Mouse (Mus musculus) MEL (cell line): Measurements from ENCODE around the gene Brd7. TPM values are rescaled to one million over a fixed set of nuclear protein-coding genes. Genes with fewer than 3 reads are reported as not detected.
A peak's percentile ranks its signal among the peaks of the same experiment; 100 is the strongest.

Experiments used
- DNase-seq: peaks from one replicate; pipeline ENCODE4 v3.0.0; 2011; ENCODE audit warnings: low read depth, low spot score
- H3K27ac ChIP-seq: 2 replicates; pipeline ENCODE4 v1.5.1; 2012; ENCODE audit warnings: low read depth, mild to moderate bottlenecking, control low read depth, low read length, moderate library complexity; ENCODE audit not compliant: control insufficient read depth
- H3K27me3 ChIP-seq, 2 experiments: fragments of 150-350 bp in 1 of 2; sonication (generic) in 1 of 2; 2 replicates each; pipeline ENCODE4 v1.6.1; 2012; ENCODE audit warnings: low read length in 2 of 2, mild to moderate bottlenecking in 2 of 2, improper control_type of control experiment in 1 of 2, moderate library complexity in 1 of 2; ENCODE audit not compliant: insufficient read depth in 2 of 2, control insufficient read depth in 1 of 2
- H3K36me3 ChIP-seq, 2 experiments: 2 replicates each; pipeline ENCODE4 v1.6.1; 2012 to 2014; ENCODE audit warnings: low read length in 2 of 2, improper control_type of control experiment in 1 of 2, inconsistent platforms in 1 of 2, mild to moderate bottlenecking in 1 of 2; ENCODE audit not compliant: insufficient read depth in 2 of 2, control insufficient read depth in 1 of 2
- H3K4me1 ChIP-seq, 2 experiments: fragments of 150-350 bp in 1 of 2; sonication (generic) in 1 of 2; 2 replicates each; pipeline ENCODE4 v1.6.1; 2012; ENCODE audit warnings: low read length in 2 of 2, improper control_type of control experiment in 1 of 2, mild to moderate bottlenecking in 1 of 2; ENCODE audit not compliant: insufficient read depth in 2 of 2, control insufficient read depth in 1 of 2
- H3K4me3 ChIP-seq, 2 experiments: fragments of 150-350 bp in 1 of 2; sonication (generic) in 1 of 2; 2 replicates each; pipeline ENCODE4 v1.5.1; 2012; ENCODE audit warnings: low read depth in 2 of 2, low read length in 2 of 2, mild to moderate bottlenecking in 2 of 2, moderate library complexity in 2 of 2, control low read depth in 1 of 2, improper control_type of control experiment in 1 of 2; ENCODE audit not compliant: control insufficient read depth in 1 of 2, insufficient read depth in 1 of 2
- H3K79me2 ChIP-seq: 2 replicates; pipeline ENCODE4 v1.6.1; 2012; ENCODE audit warnings: mild to moderate bottlenecking, low read length, moderate library complexity; ENCODE audit not compliant: control insufficient read depth, poor library complexity, insufficient read depth
- H3K9ac ChIP-seq: 2 replicates; pipeline ENCODE4 v1.6.1; 2012; ENCODE audit warnings: low read depth, mild to moderate bottlenecking, control low read depth, low read length, moderate library complexity; ENCODE audit not compliant: control insufficient read depth, poor library complexity, severe bottlenecking
- H3K9me3 ChIP-seq: fragments of 150-350 bp; sonication (generic); replicated peaks from 2 replicates; pipeline ENCODE4 v1.6.1; 2012; ENCODE audit warnings: mild to moderate bottlenecking, low read length, improper control_type of control experiment, moderate library complexity; ENCODE audit not compliant: insufficient read depth
- BHLHE40 ChIP-seq: IDR thresholded peaks from 2 replicates; pipeline ENCODE4 v1.6.1; 2012; ENCODE audit warnings: low read depth, mild to moderate bottlenecking, inconsistent platforms, low read length, improper control_type of control experiment, borderline replicate concordance
- CHD2 ChIP-seq: IDR thresholded peaks from 2 replicates; pipeline ENCODE4 v1.6.1; 2011; ENCODE audit warnings: low read length, improper control_type of control experiment
- EP300 ChIP-seq, 2 experiments: IDR thresholded peaks; 2 replicates each; pipeline ENCODE4 v1.6.1; 2011; ENCODE audit warnings: improper control_type of control experiment in 2 of 2, low read length in 2 of 2, low read depth in 1 of 2, mild to moderate bottlenecking in 1 of 2
- ETS1 ChIP-seq: IDR thresholded peaks from 2 replicates; pipeline ENCODE4 v1.6.1; 2012; ENCODE audit warnings: low read depth, mild to moderate bottlenecking, inconsistent platforms, low read length, improper control_type of control experiment, moderate library complexity
- GABPA ChIP-seq: IDR thresholded peaks from 2 replicates; pipeline ENCODE4 v1.6.1; 2012; ENCODE audit warnings: low read depth, mild to moderate bottlenecking, inconsistent platforms, low read length, improper control_type of control experiment, moderate library complexity
- GATA1 ChIP-seq: IDR thresholded peaks from 2 replicates; pipeline ENCODE4 v1.6.1; 2011; ENCODE audit warnings: low read depth, low read length, improper control_type of control experiment
- KAT2A ChIP-seq: conservative IDR thresholded peaks from 2 replicates; pipeline ENCODE4 v1.6.1; 2012; ENCODE audit warnings: low read depth, low read length, improper control_type of control experiment, inconsistent platforms
- MAFK ChIP-seq: IDR thresholded peaks from 2 replicates; pipeline ENCODE4 v1.6.1; 2011; ENCODE audit warnings: low read depth, mild to moderate bottlenecking, low read length, improper control_type of control experiment, borderline replicate concordance
- MEF2A ChIP-seq: IDR thresholded peaks from 2 replicates; pipeline ENCODE4 v1.6.1; 2014; ENCODE audit warnings: low read depth, mild to moderate bottlenecking, inconsistent platforms, low read length, improper control_type of control experiment; ENCODE audit not compliant: poor library complexity, insufficient replicate concordance, severe bottlenecking; ENCODE audit errors: extremely low read depth
- MXI1 ChIP-seq: IDR thresholded peaks from 2 replicates; pipeline ENCODE4 v1.6.1; 2011; ENCODE audit warnings: mild to moderate bottlenecking, low read depth, low read length, improper control_type of control experiment
- POLR2AphosphoS2 ChIP-seq: IDR thresholded peaks from 2 replicates; pipeline ENCODE4 v1.6.1; 2011; ENCODE audit warnings: low read length, improper control_type of control experiment
- SIN3A ChIP-seq: IDR thresholded peaks from 2 replicates; pipeline ENCODE4 v1.6.1; 2012; ENCODE audit warnings: low read length, improper control_type of control experiment, inconsistent platforms
- SMC3 ChIP-seq: IDR thresholded peaks from 2 replicates; pipeline ENCODE4 v1.6.1; 2011; ENCODE audit warnings: low read depth, low read length, improper control_type of control experiment
- USF1 ChIP-seq: IDR thresholded peaks from 2 replicates; pipeline ENCODE4 v1.6.1; 2014; ENCODE audit warnings: low read depth, mild to moderate bottlenecking, inconsistent platforms, low read length, improper control_type of control experiment, moderate library complexity
- ZMIZ1 ChIP-seq: IDR thresholded peaks from 2 replicates; pipeline ENCODE4 v1.6.1; 2012; ENCODE audit warnings: low read depth, mild to moderate bottlenecking, inconsistent platforms, low read length, improper control_type of control experiment, moderate library complexity
- ZNF384 ChIP-seq: IDR thresholded peaks from 2 replicates; pipeline ENCODE4 v1.6.1; 2012; ENCODE audit warnings: low read depth, mild to moderate bottlenecking, inconsistent platforms, low read length, improper control_type of control experiment
- polyA plus RNA-seq, 2 experiments: library from polyadenylated mRNA; stranded (reverse) in 1 of 2; unstranded in 1 of 2; fragments of >175 nt in 1 of 2; fragments of >200 nt in 1 of 2; gene quantifications; 2 replicates each; pipeline versions ENCODE4 v1.2.1 to v1.2.4; 2012; ENCODE audit warnings: low replicate concordance in 2 of 2, low read depth in 1 of 2; ENCODE audit not compliant: insufficient read length in 2 of 2, insufficient read depth in 1 of 2, missing spikeins in 1 of 2
- total RNA-seq: library from RNA; depleted of rRNA; stranded (reverse); fragments of 300-350 nt; gene quantifications from 2 replicates; pipeline ENCODE4 v1.2.3, GENCODE M21; 2012

Brd7 gene
- total and polyA plus RNA-seq, 3 experiments: 40.0 to 192 (median 89.0) TPM

DNA sequence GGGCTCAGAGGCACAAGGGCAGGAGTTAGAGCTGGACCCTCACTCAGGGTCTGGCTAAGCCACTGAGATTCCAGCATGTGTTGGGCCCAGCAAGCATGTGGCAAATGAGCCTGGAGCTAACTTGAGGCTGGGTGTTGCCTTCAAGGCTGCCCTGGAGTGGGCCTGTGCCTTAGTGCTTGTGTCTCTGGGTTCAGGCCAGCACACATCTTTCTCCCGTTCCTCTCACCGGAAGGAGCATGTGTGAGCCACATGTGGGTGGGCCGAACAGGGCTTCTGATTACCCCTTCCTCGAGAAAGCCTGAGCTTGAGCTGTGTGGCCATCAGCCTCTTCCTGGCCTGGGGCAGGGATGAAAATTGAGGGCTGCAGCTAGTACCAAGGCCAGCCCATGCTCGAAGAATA, 44.7 kb downstream of the Brd7 start:
- Histone ChIP-seq H3K9me3 (no peaks in the 10 kb centered on the region), H3K27ac (no peak overlapping the region), H3K79me2 (no peaks in the 10 kb centered on the region), H3K9ac (no peak overlapping the region), H3K27me3 (no peaks in the 10 kb centered on the region), H3K4me1 (no peaks in the 10 kb centered on the region), H3K4me3 (no peak overlapping the region), H3K36me3 (peaks cover 0 to 7% of the 10 kb centered on the region in 2 experiments; a peak in 2 of 4 replicates)
- TF ChIP-seq GATA1 (no peak), KAT2A (no peak), USF1 (no peak), GABPA (no peak), MXI1 (no peak), SMC3 (no peak), EP300 (IDR thresholded peaks at IDR 0.05; ENCODE audit: low read depth in 1 of 2, low read length in 2 of 2) (no peak), CHD2 (no peak), MAFK (no peak), ZNF384 (no peak), BHLHE40 (no peak)
- no peak for DNase-seq

DNA sequence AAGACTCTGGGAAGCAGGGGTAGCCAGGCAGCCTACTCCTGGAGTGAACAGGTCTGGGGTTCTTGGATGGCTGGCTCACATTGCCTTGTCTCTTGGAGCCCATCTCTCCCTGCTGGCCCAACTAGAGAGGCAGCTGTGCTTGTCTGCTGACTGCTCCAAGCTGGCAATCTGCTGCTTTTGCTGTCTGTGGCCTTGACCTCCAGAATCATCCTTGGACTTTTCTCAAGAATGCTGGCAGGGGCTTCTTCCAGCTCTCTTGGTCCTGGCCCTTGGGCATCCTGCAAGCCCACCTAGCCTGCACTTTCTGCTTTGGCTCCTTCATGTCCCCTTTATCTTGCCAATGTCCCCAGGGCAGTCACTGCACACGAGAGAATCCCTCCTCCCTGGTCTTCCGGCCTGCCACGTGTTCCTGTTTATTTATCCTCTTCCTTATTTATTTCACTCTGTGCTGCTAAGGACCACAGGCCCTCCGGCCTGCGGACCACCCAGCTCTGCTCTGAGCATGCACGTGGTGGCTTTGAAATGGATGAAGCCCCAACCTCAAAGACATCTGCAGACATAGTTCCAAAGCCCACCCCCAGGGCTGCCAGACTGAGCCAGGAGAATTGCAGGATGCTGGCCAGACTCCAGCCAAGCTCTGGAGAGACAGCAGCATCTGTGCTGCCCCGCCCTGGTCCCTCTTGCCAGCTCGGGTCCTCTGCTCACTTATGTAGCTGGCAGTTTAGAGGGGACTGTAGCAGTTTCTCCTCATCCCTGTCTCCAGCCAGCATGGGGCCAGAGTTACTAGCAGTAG, 45.7 kb downstream of the Brd7 start:
- Histone ChIP-seq H3K4me1 (no peaks in the 10 kb centered on the region), H3K79me2 (no peaks in the 10 kb centered on the region), H3K36me3 (peaks cover 0 to 7% of the 10 kb centered on the region in 2 experiments; a peak in 2 of 4 replicates), H3K9ac (no peak overlapping the region), H3K9me3 (no peaks in the 10 kb centered on the region), H3K27me3 (no peaks in the 10 kb centered on the region), H3K4me3 (no peak overlapping the region), H3K27ac (no peak overlapping the region)
- no peak for TF ChIP-seq ZMIZ1
- TF ChIP-seq ETS1: no peak
- TF ChIP-seq SMC3: no peak
- DNase-seq: no peak

GRCm38 (mm10) chr8:88315302-88315701, 46.7 kb downstream of the Brd7 start:
- H3K9ac ChIP-seq: no peak overlapping the region
- no peaks in the 10 kb centered on the region for H3K27me3 ChIP-seq
- no peaks in the 10 kb centered on the region for H3K4me1 ChIP-seq
- no peak for DNase-seq
- H3K9me3 ChIP-seq: no peaks in the 10 kb centered on the region
- H3K79me2 ChIP-seq: no peaks in the 10 kb centered on the region
- H3K27ac ChIP-seq: no peak overlapping the region
- H3K36me3 ChIP-seq: peaks cover 0 to 7% of the 10 kb centered on the region in 2 experiments; a peak in 2 of 4 replicates
- H3K4me3 ChIP-seq: no peak overlapping the region
- TF ChIP-seq ZNF384 (no peak), MXI1 (no peak), POLR2AphosphoS2 (0 out of 2 replicates have a peak, but pooled peaks have one; percentile 23), KAT2A (no peak), MEF2A (no peak), SIN3A (no peak), ETS1 (no peak)
